Mouse (Mus musculus) embryonic facial prominence, embryonic 14.5 days (tissue): ENCODE results near the gene Prg2. TPM values are rescaled to one million over a fixed set of nuclear protein-coding genes. Genes with fewer than 3 reads are reported as not detected.

Experiments
- ATAC-seq: fragments of 200-750 bp; cut with Nextera tagmentation; 2 replicates; pipeline ENCODE4 v1.8.0; 2017; ENCODE audit warnings: low read depth, moderate number of reproducible peaks, moderate TSS enrichment
- DNase-seq: peaks from one replicate; pipeline ENCODE4 v3.0.0-alpha.2; 2015; ENCODE audit warnings: low spot score
- H3K27ac ChIP-seq: fragments of 300-500 bp; sonication (generic); replicated peaks from 2 replicates; pipeline ENCODE4 v1.5.1; 2014; ENCODE audit warnings: low read depth, mild to moderate bottlenecking, low read length, moderate library complexity
- H3K27me3 ChIP-seq: fragments of 300-500 bp; sonication (generic); replicated peaks from 2 replicates; pipeline ENCODE4 v1.6.1; 2014; ENCODE audit warnings: low read length; ENCODE audit not compliant: control insufficient read depth, insufficient read depth
- H3K36me3 ChIP-seq: fragments of 300-500 bp; sonication (generic); 2 replicates; pipeline ENCODE4 v1.6.1; 2014; ENCODE audit warnings: low read length, mixed read lengths; ENCODE audit not compliant: control insufficient read depth, insufficient read depth
- H3K4me1 ChIP-seq: fragments of 300-500 bp; sonication (generic); 2 replicates; pipeline ENCODE4 v1.6.1; 2014; ENCODE audit warnings: antibody characterized with exemption, low read length; ENCODE audit not compliant: control insufficient read depth, insufficient read depth
- H3K4me2 ChIP-seq: fragments of 300-500 bp; sonication (generic); 2 replicates; pipeline ENCODE4 v1.6.1; 2014; ENCODE audit warnings: low read depth, mild to moderate bottlenecking, low read length, moderate library complexity, mixed read lengths
- H3K4me3 ChIP-seq: fragments of 300-500 bp; sonication (generic); 2 replicates; pipeline ENCODE4 v1.5.1; 2014; ENCODE audit warnings: low read depth, mild to moderate bottlenecking, low read length
- H3K9ac ChIP-seq: fragments of 300-500 bp; sonication (generic); 2 replicates; pipeline ENCODE4 v1.6.1; 2014; ENCODE audit warnings: low read depth, mild to moderate bottlenecking, low read length, moderate library complexity, mixed read lengths
- H3K9me3 ChIP-seq: fragments of 300-500 bp; sonication (generic); 2 replicates; pipeline ENCODE4 v1.6.1; 2016; ENCODE audit warnings: low read length; ENCODE audit not compliant: control insufficient read depth
- WGBS: fragments of 180-500 bp; shearing (Covaris S2); extraction: QIAGEN DNeasy Blood & Tissue Kit; methylation state at CpG from one replicate; pipeline ENCODE4 v1.1.7; 2014; 5-methylcytosine and 5-hydroxymethylcytosine counted together
- polyA plus RNA-seq: library from polyadenylated mRNA; unstranded; fragments of >200 nt; fragmentation: Nextera tagmentation; extraction: Ambion mirVana; gene quantifications from 2 replicates; pipeline ENCODE4 v1.2.1, GENCODE M21; 2014

Prg2 gene
- 0.34 TPM in 1 of 2 replicates, not detected in the other for polyA plus RNA-seq

GRCm38 (mm10) chr2:84980188-84980587 lies at the start of gene Prg2:
Gene Prg2, plus strand, starts transcription at chr2:84980461.
- Histone ChIP-seq H3K9me3 (no peaks in the 10 kb centered on the region), H3K9ac (no peak within 1 kb of the TSS), H3K27me3 (no peaks in the 10 kb centered on the region), H3K36me3 (no peaks in the 10 kb centered on the region), H3K27ac (no peak within 1 kb of the TSS), H3K4me3 (no peak within 1 kb of the TSS), H3K4me2 (no peak within 1 kb of the TSS), H3K4me1 (no peaks in the 10 kb centered on the region)
- no peak for ATAC-seq
- DNase-seq: no peak
- 50% methylated on average over 1 of the region's 1 CpGs for WGBS

GRCm38 (mm10) chr2:84933992-84934648 lies 46.1 kb upstream of the Prg2 start:
- H3K9ac ChIP-seq: no peak overlapping the region
- no peak overlapping the region for H3K4me2 ChIP-seq
- H3K27ac ChIP-seq: no peak overlapping the region
- H3K27me3 ChIP-seq: no peaks in the 10 kb centered on the region
- no peak for DNase-seq
- H3K36me3 ChIP-seq: no peaks in the 10 kb centered on the region
- H3K9me3 ChIP-seq: no peaks in the 10 kb centered on the region
- H3K4me3 ChIP-seq: no peak overlapping the region
- no peak for ATAC-seq
- 66% methylated on average over 8 of the region's 8 CpGs for WGBS
- H3K4me1 ChIP-seq: peaks cover 15% of the 10 kb centered on the region; the same call in 1 of the 2 replicates

GRCm38 (mm10) chr2:84934649-84935007 lies 45.6 kb upstream of the Prg2 start:
- H3K27me3 ChIP-seq: no peaks in the 10 kb centered on the region
- H3K9me3 ChIP-seq: no peaks in the 10 kb centered on the region
- H3K9ac ChIP-seq: no peak overlapping the region
- 0 out of 2 replicates have a peak, but pooled peaks cover under 1% of the 10 kb centered on the region for H3K36me3 ChIP-seq
- DNase-seq (no peak), ATAC-seq (no peak)
- no peak overlapping the region for H3K27ac ChIP-seq
- no peak overlapping the region for H3K4me3 ChIP-seq
- WGBS: 48% methylated on average over 4 of the region's 4 CpGs
- H3K4me2 ChIP-seq: no peak overlapping the region
- H3K4me1 ChIP-seq: peaks cover 15% of the 10 kb centered on the region; the same call in 1 of the 2 replicates

GRCm38 (mm10) chr2:84935065-84935464 lies 45.2 kb upstream of the Prg2 start:
- Histone ChIP-seq H3K36me3 (0 out of 2 replicates have a peak, but pooled peaks cover 3% of the 10 kb centered on the region), H3K9me3 (no peaks in the 10 kb centered on the region), H3K9ac (no peak overlapping the region), H3K27me3 (no peaks in the 10 kb centered on the region), H3K27ac (no peak overlapping the region), H3K4me2 (no peak overlapping the region), H3K4me3 (no peak overlapping the region), H3K4me1 (peaks cover 15% of the 10 kb centered on the region; the same call in 1 of the 2 replicates)
- no peak for ATAC-seq
- 76% methylated on average over 5 of the region's 5 CpGs for WGBS
- no peak for DNase-seq

- 32% methylated on average over 20 of the region's 38 CpGs for WGBS
- peak within 1 kb of the TSS; percentile 73 for H3K9ac ChIP-seq
- ATAC-seq: peak; percentile 97
Measured at GRCm38 (mm10) chr2:84936474-84937429, 43.5 kb upstream of the Prg2 start, which contains the start of gene Slc43a3. Gene Slc43a3, plus strand, starts transcription at chr2:84936579.

GRCm38 (mm10) chr2:84937491-84938150 lies 42.6 kb upstream of the Prg2 start:
- H3K4me3 ChIP-seq: peak overlapping the region; percentile 46
- ATAC-seq (no peak), DNase-seq (peak; percentile 33)
- H3K9ac ChIP-seq: peak overlapping the region; percentile 73; the same call in 1 of the 2 replicates
- H3K27ac ChIP-seq: 0 out of 2 replicates have a peak overlapping the region, but pooled peaks have one; percentile 15
- 46% methylated on average over 3 of the region's 3 CpGs for WGBS
- no peaks in the 10 kb centered on the region for H3K27me3 ChIP-seq
- H3K9me3 ChIP-seq: no peaks in the 10 kb centered on the region
- H3K4me2 ChIP-seq: peak overlapping the region; percentile 63
- H3K36me3 ChIP-seq: 0 out of 2 replicates have a peak, but pooled peaks cover 11% of the 10 kb centered on the region
- H3K4me1 ChIP-seq: peaks cover 15% of the 10 kb centered on the region; the same call in 1 of the 2 replicates

More at GRCm38 (mm10) chr2:84936474-84937429, 43.5 kb upstream of the Prg2 start, which contains the start of gene Slc43a3:
- Histone ChIP-seq H3K27ac (peak within 1 kb of the TSS; percentile 61), H3K36me3 (0 out of 2 replicates have a peak, but pooled peaks cover 11% of the 10 kb centered on the region), H3K4me2 (peak within 1 kb of the TSS; percentile 63), H3K4me3 (peak within 1 kb of the TSS; percentile 46), H3K4me1 (peaks cover 15% of the 10 kb centered on the region; the same call in 1 of the 2 replicates), H3K9me3 (no peaks in the 10 kb centered on the region), H3K27me3 (no peaks in the 10 kb centered on the region)
- DNase-seq: peak; percentile 91

- Histone ChIP-seq H3K4me2 (peak overlapping the region; percentile 63), H3K27ac (no peak overlapping the region), H3K9ac (peak overlapping the region; percentile 73; the same call in 1 of the 2 replicates), H3K9me3 (no peaks in the 10 kb centered on the region), H3K4me3 (peak overlapping the region; percentile 46), H3K27me3 (no peaks in the 10 kb centered on the region), H3K36me3 (0 out of 2 replicates have a peak, but pooled peaks cover 11% of the 10 kb centered on the region), H3K4me1 (peaks cover 15% of the 10 kb centered on the region; the same call in 1 of the 2 replicates)
- DNase-seq (no peak), ATAC-seq (no peak)
- WGBS: 81% methylated on average over 5 of the region's 5 CpGs
Measured at GRCm38 (mm10) chr2:84938249-84938946, 41.9 kb upstream of the Prg2 start.
